Mouse (Mus musculus) lung, embryonic 16.5 days (tissue): Measurements from ENCODE around the gene Hmg20b. TPM values are rescaled to one million over a fixed set of nuclear protein-coding genes. Genes with fewer than 3 reads are reported as not detected.

ENCODE experiments used
- ATAC-seq: fragments of 200-750 bp; cut with Nextera tagmentation; 2 replicates; pipeline ENCODE4 v1.8.0; 2017; ENCODE audit warnings: low read depth, mild to moderate bottlenecking, moderate library complexity
- H3K27ac ChIP-seq: fragments of 300-500 bp; sonication (generic); 2 replicates; pipeline ENCODE4 v1.5.1; 2014; ENCODE audit warnings: mild to moderate bottlenecking, control low read depth, low read length
- H3K27me3 ChIP-seq: fragments of 300-500 bp; sonication (generic); 2 replicates; pipeline ENCODE4 v1.6.1; 2014; ENCODE audit warnings: low read depth, low read length, mixed read lengths; ENCODE audit not compliant: control insufficient read depth, insufficient read depth
- H3K36me3 ChIP-seq: fragments of 300-500 bp; sonication (generic); 2 replicates; pipeline ENCODE4 v1.6.1; 2014; ENCODE audit warnings: low read length; ENCODE audit not compliant: control insufficient read depth, insufficient read depth
- H3K4me1 ChIP-seq: fragments of 300-500 bp; sonication (generic); replicated peaks from 2 replicates; pipeline ENCODE4 v1.6.1; 2014; ENCODE audit warnings: low read length, mixed read lengths; ENCODE audit not compliant: control insufficient read depth, insufficient read depth
- H3K4me2 ChIP-seq: fragments of 300-500 bp; sonication (generic); 2 replicates; pipeline ENCODE4 v1.6.1; 2014; ENCODE audit warnings: low read depth, low read length, control low read depth
- H3K4me3 ChIP-seq: fragments of 300-500 bp; sonication (generic); 2 replicates; pipeline ENCODE4 v1.5.1; 2014; ENCODE audit warnings: mild to moderate bottlenecking, low read length, control low read depth
- H3K9ac ChIP-seq: fragments of 300-500 bp; sonication (generic); 2 replicates; pipeline ENCODE4 v1.6.1; 2014; ENCODE audit warnings: low read length, control low read depth
- H3K9me3 ChIP-seq: fragments of 300-500 bp; sonication (generic); 2 replicates; pipeline ENCODE4 v1.6.1; 2016; ENCODE audit warnings: low read length; ENCODE audit not compliant: control insufficient read depth
- WGBS: fragments of 180-500 bp; shearing (Covaris S2); extraction: QIAGEN DNeasy Blood & Tissue Kit; methylation state at CpG from one replicate; pipeline ENCODE4 v1.1.7; 2014; 5-methylcytosine and 5-hydroxymethylcytosine counted together
- polyA plus RNA-seq: library from polyadenylated mRNA; unstranded; fragments of >200 nt; fragmentation: Nextera tagmentation; extraction: Ambion mirVana; gene quantifications from 2 replicates; pipeline ENCODE4 v1.2.1, GENCODE M21; 2015

The Hmg20b gene
- polyA plus RNA-seq, 1 experiment from 2014 or later, result 93.2 TPM

DNA sequence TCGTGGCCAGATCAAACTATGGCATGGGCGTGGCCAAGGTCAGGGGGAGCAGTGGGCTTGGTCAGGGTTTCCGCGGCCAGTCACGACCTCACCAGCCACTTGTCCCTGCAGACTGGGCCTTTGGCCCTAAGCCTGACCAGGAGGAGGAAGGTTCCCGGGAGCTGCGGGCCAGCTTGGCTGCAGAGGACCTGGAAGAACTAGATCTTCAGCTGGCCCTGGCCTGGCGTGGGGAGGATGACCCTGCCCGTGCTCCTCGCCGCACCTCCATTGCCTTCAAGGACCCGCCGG lies 40.3 kb upstream of the Hmg20b start:
- no peak overlapping the region for H3K27ac ChIP-seq
- no peak for ATAC-seq
- WGBS, result 86% methylated on average over 13 of the region's 13 CpGs
- no peaks in the 10 kb centered on the region for H3K27me3 ChIP-seq
- peaks cover 25% of the 10 kb centered on the region for H3K4me1 ChIP-seq
- H3K4me2 ChIP-seq, result no peak overlapping the region
- H3K9me3 ChIP-seq, result no peaks in the 10 kb centered on the region
- H3K9ac ChIP-seq, result no peak overlapping the region
- no peak overlapping the region for H3K4me3 ChIP-seq
- H3K36me3 ChIP-seq, result peaks cover 26% of the 10 kb centered on the region

- H3K27ac ChIP-seq, result peak overlapping the region; percentile 28; the same call in 1 of the 2 replicates
- 0 out of 2 replicates have a peak overlapping the region, but pooled peaks have one; percentile 26 for H3K9ac ChIP-seq
- no peak overlapping the region for H3K4me2 ChIP-seq
- H3K27me3 ChIP-seq, result no peaks in the 10 kb centered on the region
- no peak overlapping the region for H3K4me3 ChIP-seq
- peak; percentile 63 for ATAC-seq
- WGBS, result 59% methylated on average over 23 of the region's 23 CpGs
- H3K9me3 ChIP-seq, result no peaks in the 10 kb centered on the region
- H3K36me3 ChIP-seq, result peaks cover 26% of the 10 kb centered on the region
- H3K4me1 ChIP-seq, result peaks cover 31% of the 10 kb centered on the region
Observed at GRCm38 (mm10) chr10:81389801-81390677, 39.8 kb upstream of the Hmg20b start.

DNA sequence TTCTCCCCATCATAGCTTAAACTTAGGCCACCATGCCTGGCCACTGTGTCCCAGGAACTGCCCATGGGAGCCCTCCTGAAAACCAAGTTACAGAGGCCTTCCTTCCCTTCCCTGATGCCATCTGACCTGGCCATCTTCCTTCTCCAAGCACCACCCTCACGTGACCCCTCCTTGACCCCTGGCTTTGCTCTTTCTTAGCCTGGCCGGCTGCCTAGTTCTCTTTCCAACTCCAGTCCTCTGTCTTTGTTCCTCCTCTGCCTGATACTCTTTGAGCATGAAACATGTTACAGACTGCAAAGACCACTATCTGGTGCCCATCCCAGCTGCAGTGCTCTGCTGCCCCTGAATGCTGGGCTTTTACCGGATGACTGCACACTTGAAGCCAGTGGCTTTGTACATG lies 39.1 kb upstream of the Hmg20b start:
- Histone ChIP-seq H3K9ac (0 out of 2 replicates have a peak overlapping the region, but pooled peaks have one; percentile 26), H3K36me3 (peaks cover 26% of the 10 kb centered on the region), H3K4me2 (no peak overlapping the region), H3K27ac (peak overlapping the region; percentile 28; the same call in 1 of the 2 replicates), H3K4me1 (peaks cover 33% of the 10 kb centered on the region), H3K4me3 (no peak overlapping the region), H3K27me3 (no peaks in the 10 kb centered on the region), H3K9me3 (no peaks in the 10 kb centered on the region)
- no peak for ATAC-seq
- WGBS, result 45% methylated on average over 3 of the region's 3 CpGs

DNA sequence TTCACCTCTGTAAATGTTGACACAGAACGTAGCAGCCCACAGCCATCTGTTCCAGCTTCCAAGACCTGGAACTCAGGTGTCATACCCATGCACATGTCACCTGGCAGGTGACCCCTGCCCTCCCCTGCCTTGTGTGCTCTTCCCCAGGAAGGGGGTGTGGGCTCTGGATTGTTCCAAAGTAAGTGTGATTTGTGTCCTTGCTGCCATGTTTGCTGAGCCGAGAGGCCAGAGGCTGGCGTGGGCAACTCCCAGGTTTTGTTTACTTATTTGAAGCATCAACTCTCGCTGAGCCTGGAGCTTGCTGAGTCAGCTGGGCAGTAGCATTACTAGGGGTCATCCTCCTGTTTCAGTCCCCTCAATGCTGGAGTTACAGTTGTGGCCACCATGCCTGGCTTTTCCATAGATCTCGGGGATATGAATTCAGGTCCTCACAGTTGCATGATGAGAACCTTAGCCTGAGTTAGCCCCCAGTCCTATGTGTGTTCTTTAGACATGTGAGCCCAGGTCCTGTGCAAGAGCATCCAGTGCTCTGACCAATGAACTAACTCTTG lies 38.3 kb upstream of the Hmg20b start, which contains the start of gene Gm48552:
Gene Gm48552, plus strand, starts transcription at position 501 of the 551 bp plus-strand sequence.
- 43% methylated on average over 5 of the region's 5 CpGs for WGBS

GRCm38 (mm10) chr10:81387716-81388115 lies 37.4 kb upstream of the Hmg20b start:
- Histone ChIP-seq H3K4me1 (peaks cover 22% of the 10 kb centered on the region), H3K4me3 (no peak overlapping the region), H3K27ac (no peak overlapping the region), H3K27me3 (no peaks in the 10 kb centered on the region), H3K9ac (no peak overlapping the region), H3K4me2 (no peak overlapping the region), H3K9me3 (no peaks in the 10 kb centered on the region), H3K36me3 (peaks cover 26% of the 10 kb centered on the region)
- WGBS, result 91% methylated on average over 20 of the region's 20 CpGs
- no peak for ATAC-seq

More for the DNA sequence above, 38.3 kb upstream of the Hmg20b start, which contains the start of gene Gm48552:
- H3K27me3 ChIP-seq, result no peaks in the 10 kb centered on the region
- no peak within 1 kb of the TSS for H3K4me2 ChIP-seq
- no peaks in the 10 kb centered on the region for H3K9me3 ChIP-seq
- 0 out of 2 replicates have a peak within 1 kb of the TSS, but pooled peaks have one; percentile 26 for H3K9ac ChIP-seq
- no peak for ATAC-seq
- H3K4me3 ChIP-seq, result no peak within 1 kb of the TSS
- peaks cover 29% of the 10 kb centered on the region for H3K4me1 ChIP-seq
- peak within 1 kb of the TSS; percentile 28; the same call in 1 of the 2 replicates for H3K27ac ChIP-seq
- peaks cover 26% of the 10 kb centered on the region for H3K36me3 ChIP-seq

GRCm38 (mm10) chr10:81385603-81386306 lies 35.5 kb upstream of the Hmg20b start:
- H3K4me1 ChIP-seq, result peaks cover 25% of the 10 kb centered on the region
- peak overlapping the region; percentile 81; the same call in 1 of the 2 replicates for H3K4me2 ChIP-seq
- H3K9me3 ChIP-seq, result no peaks in the 10 kb centered on the region
- WGBS, result 62% methylated on average over 22 of the region's 22 CpGs
- no peak overlapping the region for H3K9ac ChIP-seq
- H3K27me3 ChIP-seq, result no peaks in the 10 kb centered on the region
- no peak overlapping the region for H3K4me3 ChIP-seq
- ATAC-seq, result no peak
- H3K27ac ChIP-seq, result no peak overlapping the region
- peaks cover 26% of the 10 kb centered on the region for H3K36me3 ChIP-seq

- peak overlapping the region; percentile 83 for H3K9ac ChIP-seq
- ATAC-seq, result peak; percentile 26; the same call in 1 of the 2 replicates
- H3K4me2 ChIP-seq, result peak overlapping the region; percentile 81
- WGBS, result under 1% methylated on average over 19 of the region's 19 CpGs
- no peaks in the 10 kb centered on the region for H3K27me3 ChIP-seq
- peak overlapping the region; percentile 67 for H3K27ac ChIP-seq
- H3K4me1 ChIP-seq, result peaks cover 20% of the 10 kb centered on the region
- H3K4me3 ChIP-seq, result peak overlapping the region; percentile 78
- no peaks in the 10 kb centered on the region for H3K9me3 ChIP-seq
- H3K36me3 ChIP-seq, result peaks cover 26% of the 10 kb centered on the region
Observed at GRCm38 (mm10) chr10:81384605-81384982, 34.3 kb upstream of the Hmg20b start.

- 2% methylated on average over 50 of the region's 54 CpGs for WGBS
- ATAC-seq, result peak; percentile 95
- peak within 1 kb of the TSS; percentile 78 for H3K4me3 ChIP-seq
- peaks cover 26% of the 10 kb centered on the region for H3K36me3 ChIP-seq
- H3K27me3 ChIP-seq, result no peaks in the 10 kb centered on the region
- peaks cover 21% of the 10 kb centered on the region for H3K4me1 ChIP-seq
- no peaks in the 10 kb centered on the region for H3K9me3 ChIP-seq
- H3K9ac ChIP-seq, result peak within 1 kb of the TSS; percentile 83
- H3K4me2 ChIP-seq, result peak within 1 kb of the TSS; percentile 81
- peak within 1 kb of the TSS; percentile 67 for H3K27ac ChIP-seq
Observed at GRCm38 (mm10) chr10:81383802-81384604, 33.7 kb upstream of the Hmg20b start, which contains the start of the genes Dohh and Gm48551. Dohh (plus strand) TSS chr10:81384428. Gm48551 (plus strand) TSS chr10:81384466.
